Mouse (Mus musculus) embryo, embryonic 9.5 days (tissue): ENCODE measurements around the gene Ptpre.
"Not testable (repeated sequence)": the region's sequence is repeated elsewhere in the genome, so short reads cannot be mapped to it uniquely, and the experiment has no call there.

Experiments
- DNase-seq: peaks from one replicate; pipeline ENCODE4 v3.0.0-alpha.2; 2017; ENCODE audit errors: extremely low spot score

Ptpre gene

GRCm38 (mm10) chr7:135534548-135535189 lies 2.6 kb upstream of the Ptpre start:
- DNase-seq: no peak

GRCm38 (mm10) chr7:135535908-135536307 lies 1.4 kb upstream of the Ptpre start:
- no peak for DNase-seq

- DNase-seq: no peak
Measured at GRCm38 (mm10) chr7:135537948-135538741, 864 bp downstream of the Ptpre start.

GRCm38 (mm10) chr7:135539429-135539828 lies 2.1 kb downstream of the Ptpre start:
- no peak for DNase-seq

- DNase-seq: no peak
Measured at GRCm38 (mm10) chr7:135542235-135542634, 5.0 kb downstream of the Ptpre start.

GRCm38 (mm10) chr7:135543033-135543432 lies 5.8 kb downstream of the Ptpre start:
- no peak for DNase-seq

- no peak for DNase-seq
Measured at GRCm38 (mm10) chr7:135544321-135544720, 7.0 kb downstream of the Ptpre start.

- DNase-seq: no peak
Measured at GRCm38 (mm10) chr7:135545957-135546356, 8.7 kb downstream of the Ptpre start.

- DNase-seq: no peak
Measured at GRCm38 (mm10) chr7:135546530-135546929, 9.2 kb downstream of the Ptpre start.

- no peak for DNase-seq
Measured at GRCm38 (mm10) chr7:135548434-135548833, 11.2 kb downstream of the Ptpre start.

- DNase-seq: no peak
Measured at GRCm38 (mm10) chr7:135551547-135551946, 14.3 kb downstream of the Ptpre start.

GRCm38 (mm10) chr7:135553550-135553949 lies 16.3 kb downstream of the Ptpre start:
- DNase-seq: no peak

GRCm38 (mm10) chr7:135556663-135557402 lies 19.6 kb downstream of the Ptpre start:
- no peak for DNase-seq

- no peak for DNase-seq
Measured at GRCm38 (mm10) chr7:135560280-135560679, 23.0 kb downstream of the Ptpre start.

GRCm38 (mm10) chr7:135564022-135564421 lies 26.7 kb downstream of the Ptpre start:
- no peak for DNase-seq

- no peak for DNase-seq
Measured at GRCm38 (mm10) chr7:135566013-135566412, 28.7 kb downstream of the Ptpre start.

GRCm38 (mm10) chr7:135567582-135567981 lies 30.3 kb downstream of the Ptpre start:
- no peak for DNase-seq

- DNase-seq: no peak
Measured at GRCm38 (mm10) chr7:135568550-135568949, 31.3 kb downstream of the Ptpre start.

- no peak for DNase-seq
Measured at GRCm38 (mm10) chr7:135571392-135571791, 34.1 kb downstream of the Ptpre start.

GRCm38 (mm10) chr7:135571951-135572559 lies 34.8 kb downstream of the Ptpre start:
- no peak for DNase-seq

- not testable (repeated sequence) for DNase-seq
Measured at GRCm38 (mm10) chr7:135575319-135576069, 38.2 kb downstream of the Ptpre start.
